Mouse (Mus musculus) adrenal gland, postnatal 10 days (tissue): ENCODE measurements around the gene Rbp2. TPM values are rescaled to one million over a fixed set of nuclear protein-coding genes. Genes with fewer than 3 reads are reported as not detected.
A peak's percentile ranks its signal among the peaks of the same experiment; 100 is the strongest.

Source experiments
- DNase-seq: peaks from one replicate; pipeline ENCODE4 v3.0.0; 2021; ENCODE audit warnings: mixed read lengths
- long read RNA-seq, 2 experiments: library from polyadenylated mRNA; stranded (forward); transcript quantifications; one replicate each; pipeline ENCODE4 v2.0.0; 2021
- total RNA-seq, 2 experiments: library from RNA; stranded (reverse); gene quantifications; 2 replicates each; pipeline ENCODE4 v1.2.3; 2021

Rbp2 gene
- 1 to 10 TPM in 1 of 2 experiments, under 1 TPM in 1; 0.48 to 1.4 TPM for total RNA-seq
- long read RNA-seq, experiment 1 = 0 reads
- long read RNA-seq, experiment 2 = 0 reads

- no peak for DNase-seq
Measured at GRCm38 (mm10) chr9:98485815-98486214, at the start of gene Rbp2. Rbp2 (plus strand) TSS chr9:98486115.

DNA sequence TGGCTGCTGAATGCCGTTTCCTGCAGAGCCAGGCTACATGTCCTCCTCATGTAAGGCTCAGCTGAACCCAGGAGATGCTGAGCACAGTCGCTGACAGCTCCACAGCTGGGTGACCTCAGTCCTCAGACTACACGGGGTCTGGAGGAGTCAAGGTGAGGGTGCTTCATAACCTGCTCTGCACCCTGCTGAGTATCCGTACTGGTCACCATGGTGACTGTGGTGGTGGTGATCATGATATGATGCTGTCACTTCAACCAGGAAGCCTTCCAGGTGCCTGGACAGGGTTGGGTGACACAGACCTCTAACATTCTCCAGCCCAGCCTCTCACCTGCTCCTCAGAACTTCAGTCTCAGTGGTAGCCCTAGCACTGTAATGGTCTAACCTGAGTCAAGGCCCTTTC lies 48.1 kb upstream of the Rbp2 start:
- DNase-seq = no peak

GRCm38 (mm10) chr9:98439091-98439490 lies 46.8 kb upstream of the Rbp2 start:
- no peak for DNase-seq

- peak; percentile 65 for DNase-seq
Measured at GRCm38 (mm10) chr9:98442638-98443037, 43.3 kb upstream of the Rbp2 start.

- DNase-seq = no peak
Measured at GRCm38 (mm10) chr9:98445359-98446149, 40.4 kb upstream of the Rbp2 start.

GRCm38 (mm10) chr9:98450976-98451375 lies 34.9 kb upstream of the Rbp2 start:
- no peak for DNase-seq

DNA sequence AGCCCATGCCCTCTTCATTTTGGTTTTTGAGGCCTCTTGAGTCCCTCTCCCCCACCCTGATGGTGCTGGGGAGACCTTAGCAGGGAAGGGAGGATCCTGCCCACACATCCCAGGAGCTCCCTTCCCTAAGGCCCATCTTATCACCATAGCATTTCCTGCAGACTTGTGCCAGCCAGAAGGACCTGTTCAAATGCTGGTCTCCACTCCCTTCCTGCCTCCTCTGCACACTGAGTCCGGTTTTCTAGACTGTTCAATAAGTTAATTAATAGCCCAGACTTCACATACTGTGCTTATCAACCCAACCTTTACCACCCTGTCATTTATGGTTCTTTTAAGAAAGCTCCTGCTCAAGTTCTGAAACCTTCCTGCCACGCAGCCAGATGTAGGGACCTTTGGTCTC lies 19.2 kb upstream of the Rbp2 start:
- no peak for DNase-seq

DNA sequence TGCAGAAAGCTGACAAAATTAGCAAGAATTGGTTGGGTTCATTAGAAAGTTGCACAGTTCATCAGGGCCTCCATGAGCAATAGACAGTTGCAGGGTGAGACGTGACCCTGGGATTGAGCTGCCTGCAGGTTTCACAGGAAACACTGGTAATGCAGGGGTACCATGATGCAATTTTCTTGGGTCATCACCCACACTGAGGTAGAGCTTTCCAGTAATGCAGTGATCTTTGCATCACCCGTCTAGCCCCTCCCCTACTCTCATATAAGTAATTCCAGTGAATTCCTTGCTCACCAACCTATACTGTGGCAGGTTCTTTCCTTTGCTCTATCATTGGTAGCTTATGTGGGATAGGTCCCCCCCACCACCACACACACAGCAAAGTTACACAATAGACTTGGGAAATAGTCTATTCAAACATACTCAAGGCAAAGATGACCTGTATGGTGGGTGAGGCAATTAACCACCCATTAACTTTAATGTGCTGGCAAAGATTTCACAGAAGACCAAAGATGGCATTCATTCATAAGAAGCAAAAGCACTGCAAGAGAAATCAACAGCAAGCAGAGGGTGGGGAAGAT lies 5.7 kb upstream of the Rbp2 start:
- no peak for DNase-seq

DNA sequence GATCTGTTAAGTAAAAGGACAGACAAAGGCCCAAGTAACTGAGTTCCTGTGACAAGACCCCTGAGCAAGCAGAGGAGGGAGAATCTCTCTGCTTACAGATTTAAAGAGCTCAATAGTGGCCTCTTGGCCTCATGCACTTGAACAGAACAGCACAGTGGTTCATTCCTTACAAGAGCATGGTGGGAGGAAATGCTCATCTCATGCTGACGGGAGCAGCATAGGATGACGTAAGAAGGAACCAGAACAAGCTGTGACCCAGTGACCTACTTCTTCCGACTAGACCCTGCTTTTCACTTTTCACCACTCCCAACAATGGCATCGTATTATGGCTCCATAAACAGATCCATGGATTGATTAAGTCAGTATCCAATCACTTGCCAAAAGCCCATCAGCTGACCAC lies 3.7 kb upstream of the Rbp2 start:
- no peak for DNase-seq

DNA sequence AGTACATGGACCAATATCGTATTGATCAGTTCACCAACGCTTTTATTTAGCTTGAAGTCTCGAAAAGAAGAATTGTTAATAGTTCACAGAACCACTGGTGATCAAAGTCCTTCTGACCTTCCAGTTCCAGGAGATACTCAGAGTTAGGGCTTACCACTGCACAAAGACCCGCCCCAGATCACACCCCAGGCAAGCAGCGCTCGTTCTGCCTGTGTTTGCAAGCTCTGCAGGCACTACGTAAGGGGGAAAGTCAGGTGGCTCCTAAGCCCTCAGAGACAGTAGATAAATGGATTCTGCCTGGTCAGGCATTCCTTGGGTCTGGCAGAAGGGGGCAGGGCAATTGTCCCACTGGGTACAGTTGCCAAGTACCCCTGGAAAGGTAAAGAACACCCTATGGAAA lies 895 bp upstream of the Rbp2 start:
- no peak for DNase-seq

DNA sequence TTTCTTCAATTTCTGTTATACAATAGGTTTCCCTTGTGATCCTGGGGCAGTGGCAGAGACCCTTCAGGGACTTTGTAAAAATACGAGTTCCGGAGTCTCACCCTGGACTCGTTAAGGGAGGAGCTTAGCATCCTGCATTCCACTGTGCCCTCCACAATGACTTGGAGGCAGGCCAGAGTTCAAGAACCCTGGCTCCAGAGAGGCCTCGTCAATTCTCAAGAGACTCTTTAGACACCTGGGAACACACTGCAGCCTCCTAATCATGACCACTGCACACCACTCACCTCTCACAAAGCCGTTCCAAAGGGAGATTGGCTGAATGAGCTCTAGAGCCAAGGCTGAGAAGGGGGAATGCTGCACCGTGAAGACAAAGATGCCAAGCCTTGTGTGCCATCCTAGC lies 1.4 kb downstream of the Rbp2 start:
- no peak for DNase-seq

DNA sequence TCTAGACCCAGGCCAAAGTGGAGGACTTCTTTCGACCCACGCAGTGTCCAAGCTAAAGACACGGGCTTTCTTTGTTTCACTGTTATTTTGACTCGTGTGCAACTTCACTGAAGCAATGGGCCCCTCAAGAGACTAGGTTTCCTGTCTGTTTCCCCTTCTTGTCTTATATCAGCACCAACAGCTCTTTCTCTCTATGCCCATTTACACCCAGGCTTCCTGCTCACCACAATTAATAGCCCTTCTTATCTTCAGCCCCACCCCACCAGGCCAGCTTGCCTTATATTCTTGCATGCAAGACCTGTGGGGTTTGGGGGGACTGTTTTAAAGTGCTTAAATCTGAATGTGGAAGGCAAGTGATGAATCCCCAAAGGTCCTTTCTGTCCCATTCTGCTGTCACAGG lies 3.6 kb downstream of the Rbp2 start:
- no peak for DNase-seq

GRCm38 (mm10) chr9:98490128-98490527 lies 4.2 kb downstream of the Rbp2 start:
- no peak for DNase-seq

GRCm38 (mm10) chr9:98491071-98491470 lies 5.2 kb downstream of the Rbp2 start:
- DNase-seq = no peak

DNA sequence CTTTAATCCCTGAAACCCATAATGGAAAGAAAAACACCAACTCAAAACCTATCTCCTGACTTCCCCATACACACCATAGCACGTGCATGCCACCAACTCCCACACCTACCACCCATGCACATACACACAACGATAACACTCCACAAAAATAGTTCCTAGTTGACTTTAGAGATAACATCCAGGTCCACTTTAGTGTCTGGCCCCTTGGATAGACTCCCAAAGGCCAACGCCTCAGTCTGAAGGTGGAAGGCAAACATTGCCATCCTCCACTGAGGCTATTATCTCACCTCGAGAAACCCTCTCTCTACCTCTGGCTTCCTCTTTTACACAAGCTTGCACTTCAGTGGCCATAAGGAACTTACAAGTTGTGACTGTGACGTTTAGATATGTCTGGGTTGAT lies 6.3 kb downstream of the Rbp2 start:
- DNase-seq = no peak

DNA sequence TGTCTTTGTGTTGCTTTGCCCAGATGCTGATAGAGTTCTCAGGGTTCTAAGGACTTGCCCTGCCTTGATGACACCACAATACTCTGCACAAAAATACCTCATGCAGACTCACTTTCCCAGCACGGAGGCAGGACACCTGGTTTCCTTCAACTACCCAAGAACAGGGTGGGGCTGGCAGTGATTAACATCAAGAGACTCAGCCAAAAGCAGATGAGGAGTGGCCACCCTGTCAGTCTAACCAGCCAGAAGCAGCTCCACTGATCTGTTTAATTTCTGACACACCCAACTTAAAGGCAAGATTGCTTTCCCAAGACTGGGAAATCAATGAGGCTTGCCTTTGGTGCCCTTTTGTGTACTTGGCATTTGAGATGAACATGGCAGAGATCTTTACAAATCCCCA lies 6.9 kb downstream of the Rbp2 start:
- DNase-seq = no peak

DNA sequence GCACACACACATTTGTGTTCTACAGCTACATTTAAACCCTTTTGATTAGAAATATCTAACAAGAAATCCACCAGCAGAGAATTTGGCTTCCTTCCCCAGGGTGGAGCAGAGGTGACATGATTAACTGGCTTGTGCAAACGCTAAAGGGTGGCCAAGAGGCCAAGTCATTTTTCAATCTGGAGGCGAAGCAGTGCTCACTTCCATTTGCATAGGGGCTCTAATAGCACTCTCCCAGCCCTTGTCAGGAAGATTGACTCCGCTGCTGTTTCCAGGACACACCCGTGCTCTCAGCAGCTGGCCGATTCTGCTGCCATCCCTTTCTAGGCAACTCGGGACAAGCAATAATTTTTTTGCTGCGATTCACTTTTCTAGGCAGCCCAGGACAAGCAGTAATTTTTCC lies 11.2 kb downstream of the Rbp2 start:
- DNase-seq = peak; percentile 37

- peak; percentile 18 for DNase-seq
Measured at GRCm38 (mm10) chr9:98497990-98498389, 12.1 kb downstream of the Rbp2 start.

GRCm38 (mm10) chr9:98498717-98499268 lies 12.9 kb downstream of the Rbp2 start:
- DNase-seq = no peak

- DNase-seq = no peak
Measured at GRCm38 (mm10) chr9:98499601-98500000, 13.7 kb downstream of the Rbp2 start.

- DNase-seq = no peak
Measured at GRCm38 (mm10) chr9:98507480-98507879, 21.6 kb downstream of the Rbp2 start.

DNA sequence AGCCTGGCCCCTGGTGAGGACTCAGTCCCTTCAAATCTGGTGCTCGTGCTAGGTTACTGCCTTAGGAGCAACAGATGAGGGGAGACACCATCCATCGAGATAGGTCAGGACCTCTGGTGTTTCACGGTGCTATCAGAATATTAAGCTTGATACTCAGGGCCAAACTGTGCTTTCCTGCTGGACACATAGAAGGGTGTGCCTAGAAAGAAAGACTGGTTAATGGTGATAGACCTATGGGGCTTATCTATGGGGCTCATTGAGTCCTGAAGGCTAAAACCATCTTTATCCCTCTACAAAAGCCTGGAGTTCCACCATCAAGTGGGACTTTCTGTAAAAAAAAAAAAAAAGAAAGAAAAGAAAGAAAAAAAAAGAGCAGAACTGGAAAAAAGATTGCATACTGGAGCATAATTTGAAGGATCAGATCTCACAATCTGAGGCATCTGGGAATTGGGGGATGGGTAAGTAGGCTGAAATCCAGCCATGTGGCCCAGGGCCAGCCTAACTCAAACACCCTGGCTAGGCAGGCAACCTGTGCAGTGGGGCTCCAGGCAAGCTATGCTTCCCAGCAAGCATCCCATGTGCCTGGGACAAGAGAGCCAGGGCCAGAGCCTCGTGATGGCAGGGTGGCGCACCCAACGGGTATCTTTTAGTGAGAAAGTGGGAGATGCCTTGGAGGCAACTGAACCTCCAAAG lies 24.6 kb downstream of the Rbp2 start:
- peak; percentile 41 for DNase-seq

DNA sequence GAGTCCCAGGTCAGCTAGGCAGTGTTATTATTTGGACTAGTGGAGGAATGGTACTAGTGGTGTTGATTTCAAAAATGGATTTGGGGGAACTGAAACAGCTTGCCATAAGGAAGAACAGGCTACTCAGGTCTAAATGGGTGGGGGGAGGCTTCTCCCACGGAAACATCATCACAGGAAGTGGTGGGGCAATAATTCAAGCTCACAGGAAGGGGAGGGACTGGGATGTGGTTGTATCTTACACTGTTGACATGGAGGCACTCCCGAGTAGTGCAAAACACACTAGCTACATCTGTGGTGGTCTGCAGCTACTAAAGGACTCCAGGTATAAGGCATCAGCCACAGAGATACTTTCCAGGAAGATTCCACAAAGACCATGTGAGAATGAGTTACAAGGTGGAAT lies 38.0 kb downstream of the Rbp2 start:
- DNase-seq = no peak
